Mouse (Mus musculus): ENCODE results near the gene Dnm2.

The Dnm2 gene

GRCm38 (mm10) chr9:21430724-21431123 lies 6.0 kb downstream of the Dnm2 start:
- no peak for DNase-seq (ENCODE audit: low spot score)

- DNase-seq (ENCODE audit: low spot score), result no peak
These were observed 7.4 kb downstream of the Dnm2 start for GRCm38 (mm10) chr9:21432066-21432465.

GRCm38 (mm10) chr9:21433766-21434165 lies 9.1 kb downstream of the Dnm2 start:
- DNase-seq (ENCODE audit: low spot score), result no peak

- DNase-seq (ENCODE audit: low spot score), result no peak
These were observed 9.7 kb downstream of the Dnm2 start for GRCm38 (mm10) chr9:21434410-21434809.

- DNase-seq (ENCODE audit: low spot score), result no peak
These were observed 11.3 kb downstream of the Dnm2 start for GRCm38 (mm10) chr9:21435777-21436635.

GRCm38 (mm10) chr9:21437577-21437976 lies 12.9 kb downstream of the Dnm2 start:
- no peak for DNase-seq (ENCODE audit: low spot score)

GRCm38 (mm10) chr9:21438219-21438618 lies 13.5 kb downstream of the Dnm2 start:
- DNase-seq (ENCODE audit: low spot score), result peak; percentile 64

GRCm38 (mm10) chr9:21439456-21439855 lies 14.7 kb downstream of the Dnm2 start:
- no peak for DNase-seq (ENCODE audit: low spot score)

GRCm38 (mm10) chr9:21439914-21440313 lies 15.2 kb downstream of the Dnm2 start:
- DNase-seq (ENCODE audit: low spot score), result no peak

- DNase-seq (ENCODE audit: low spot score), result no peak
These were observed 15.7 kb downstream of the Dnm2 start for GRCm38 (mm10) chr9:21440387-21440786.

GRCm38 (mm10) chr9:21443853-21444252 lies 19.1 kb downstream of the Dnm2 start:
- no peak for DNase-seq (ENCODE audit: low spot score)

GRCm38 (mm10) chr9:21444574-21444973 lies 19.9 kb downstream of the Dnm2 start:
- no peak for DNase-seq (ENCODE audit: low spot score)

GRCm38 (mm10) chr9:21445081-21445744 lies 20.5 kb downstream of the Dnm2 start:
- no peak for DNase-seq (ENCODE audit: low spot score)

GRCm38 (mm10) chr9:21447778-21448177 lies 23.1 kb downstream of the Dnm2 start:
- DNase-seq (ENCODE audit: low spot score), result no peak

- DNase-seq (ENCODE audit: low spot score), result no peak
These were observed 25.0 kb downstream of the Dnm2 start for GRCm38 (mm10) chr9:21449710-21450109.

- no peak for DNase-seq (ENCODE audit: low spot score)
These were observed 25.6 kb downstream of the Dnm2 start for GRCm38 (mm10) chr9:21450270-21450669.

GRCm38 (mm10) chr9:21451391-21451790 lies 26.7 kb downstream of the Dnm2 start:
- DNase-seq (ENCODE audit: low spot score), result no peak

GRCm38 (mm10) chr9:21451870-21452269 lies 27.2 kb downstream of the Dnm2 start:
- no peak for DNase-seq (ENCODE audit: low spot score)

- no peak for DNase-seq (ENCODE audit: low spot score)
These were observed 28.3 kb downstream of the Dnm2 start for GRCm38 (mm10) chr9:21453003-21453402.

GRCm38 (mm10) chr9:21453459-21453858 lies 28.8 kb downstream of the Dnm2 start:
- DNase-seq (ENCODE audit: low spot score), result no peak

- no peak for DNase-seq (ENCODE audit: low spot score)
These were observed 29.8 kb downstream of the Dnm2 start for GRCm38 (mm10) chr9:21454556-21454955.

- no peak for DNase-seq (ENCODE audit: low spot score)
These were observed 30.5 kb downstream of the Dnm2 start for GRCm38 (mm10) chr9:21455103-21455770.

Data from testis, postnatal 10 days (tissue).